Mouse (Mus musculus): ENCODE measurements around the gene Pxn.

DNA sequence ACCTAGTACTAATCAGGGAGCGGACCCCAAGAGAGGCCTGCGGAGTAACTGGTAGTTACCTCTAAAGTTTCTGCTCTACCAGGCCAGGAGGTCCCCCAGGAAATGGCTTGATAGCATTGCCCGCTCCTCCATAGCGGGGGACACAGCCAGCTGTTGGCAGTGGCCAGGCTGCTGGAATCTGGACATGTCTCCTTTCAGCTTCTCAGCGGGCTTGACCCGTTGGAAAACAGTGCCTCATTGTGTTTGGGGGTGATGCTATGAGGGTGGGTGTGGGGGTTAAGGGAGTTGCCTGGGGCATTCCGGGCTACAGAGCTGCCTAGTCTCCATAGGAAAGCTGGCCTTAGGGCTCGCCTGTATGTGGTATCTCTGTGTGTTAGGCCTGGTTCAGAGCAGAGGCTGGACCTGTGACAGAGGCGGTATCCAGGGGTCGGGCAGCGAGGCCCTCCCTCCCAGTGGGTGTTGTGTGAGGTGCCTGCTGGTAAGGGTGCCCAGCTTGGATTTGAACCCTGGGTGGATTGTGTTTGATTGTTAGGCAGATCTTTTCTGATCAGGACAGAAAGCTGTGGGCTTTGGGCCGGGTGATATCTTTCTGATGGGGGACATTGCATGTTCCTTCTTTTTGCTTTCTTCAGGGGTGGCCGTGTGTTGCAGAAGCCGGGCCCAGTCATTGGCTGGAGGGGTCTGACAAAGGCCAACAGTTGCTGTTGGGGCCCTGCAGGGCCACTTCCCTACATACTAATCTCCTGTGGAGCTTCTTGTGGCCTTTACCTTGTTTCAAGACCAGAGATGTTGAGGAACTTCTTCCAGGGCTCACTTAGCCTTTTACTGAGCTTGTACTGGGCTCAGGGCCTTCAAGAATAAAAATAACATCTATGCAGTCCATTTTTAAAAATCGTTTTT, 3.6 kb downstream of the Pxn start:
- TF ChIP-seq CTCF (IDR thresholded peaks at IDR 0.05; ENCODE audit: low read depth) (no peak), EP300 (IDR thresholded peaks at IDR 0.05; ENCODE audit: low read depth) (no peak)
